Mouse (Mus musculus) myocyte (in vitro differentiated cells): ENCODE results near the gene Eid2b.

Experiments used
- CEBPB ChIP-seq: IDR thresholded peaks from 2 replicates; pipeline ENCODE4 v1.6.1; 2011; ENCODE audit warnings: mild to moderate bottlenecking, moderate library complexity; ENCODE audit not compliant: poor library complexity, insufficient read depth, severe bottlenecking
- MAX ChIP-seq: IDR thresholded peaks from one replicate; pipeline ENCODE4 v1.6.1; 2011; ENCODE audit warnings: low read depth, mild to moderate bottlenecking, control low read depth
- POLR2A ChIP-seq: IDR thresholded peaks from one replicate; pipeline ENCODE4 v1.6.1; 2011; ENCODE audit warnings: low read depth, mild to moderate bottlenecking, control low read depth, moderate library complexity; ENCODE audit not compliant: insufficient read length

DNA sequence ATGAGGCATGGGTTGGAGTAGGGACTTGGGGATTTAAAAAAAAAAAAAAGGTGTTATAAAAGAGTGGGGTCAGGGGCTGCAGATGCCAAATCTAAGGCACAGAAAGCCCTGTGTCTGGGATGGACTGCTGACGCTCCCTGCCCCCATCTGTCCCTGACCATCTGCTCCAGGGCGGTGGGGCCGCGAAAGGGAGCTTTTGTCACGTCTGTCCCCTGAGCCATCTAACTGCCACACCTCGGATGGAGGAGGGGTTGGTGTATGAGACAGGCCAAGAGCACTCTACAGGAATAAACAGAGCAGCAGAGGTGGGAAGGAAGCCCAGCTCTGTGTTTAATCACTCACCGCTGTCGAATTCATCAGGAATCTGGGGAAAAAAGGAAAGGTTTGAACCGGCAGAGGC lies 32.2 kb downstream of the Eid2b start:
- TF ChIP-seq POLR2A (no peak), CEBPB (no peak), MAX (no peak)
